Mouse (Mus musculus): Measurements from ENCODE around the gene Pomc.

DNA sequence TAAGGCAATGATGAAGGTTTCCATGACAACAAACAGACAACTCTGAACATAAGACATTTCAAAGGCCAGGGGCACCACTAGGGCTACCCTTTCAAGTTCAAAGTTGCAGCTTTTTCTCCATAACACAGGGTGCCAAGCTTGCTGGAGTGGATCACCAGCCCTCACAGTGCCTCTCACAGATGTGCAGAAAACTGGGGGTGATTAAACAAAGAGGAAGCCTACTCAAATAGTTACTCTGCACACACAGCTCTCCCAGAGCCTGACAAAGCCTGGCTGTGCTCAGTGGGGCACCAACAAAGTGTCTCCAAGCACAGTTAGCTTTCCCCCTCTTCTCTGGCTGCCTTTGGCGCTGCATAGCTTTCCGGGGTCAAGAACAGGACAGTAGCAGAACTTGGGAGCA is 35.2 kb downstream of the Pomc start:
- TF ChIP-seq EP300 (IDR thresholded peaks at IDR 0.05; ENCODE audit: insufficient read depth, low read depth, low read length), result no peak
- TF ChIP-seq CTCF (IDR thresholded peaks at IDR 0.05), result no peak
- TF ChIP-seq POLR2A (IDR thresholded peaks at IDR 0.05; ENCODE audit: insufficient read depth, low read depth, low read length), result no peak
